Mouse (Mus musculus): ENCODE results near the gene Gm15080. TPM values are rescaled to one million over a fixed set of nuclear protein-coding genes. Genes with fewer than 3 reads are reported as not detected.
"Not testable (repeated sequence)": the region's sequence is repeated elsewhere in the genome, so short reads cannot be mapped to it uniquely, and the experiment has no call there.

The Gm15080 gene
- not detected in 2 replicates for polyA plus RNA-seq (2014; fragmentation: Nextera tagmentation; extraction: Ambion mirVana)

DNA sequence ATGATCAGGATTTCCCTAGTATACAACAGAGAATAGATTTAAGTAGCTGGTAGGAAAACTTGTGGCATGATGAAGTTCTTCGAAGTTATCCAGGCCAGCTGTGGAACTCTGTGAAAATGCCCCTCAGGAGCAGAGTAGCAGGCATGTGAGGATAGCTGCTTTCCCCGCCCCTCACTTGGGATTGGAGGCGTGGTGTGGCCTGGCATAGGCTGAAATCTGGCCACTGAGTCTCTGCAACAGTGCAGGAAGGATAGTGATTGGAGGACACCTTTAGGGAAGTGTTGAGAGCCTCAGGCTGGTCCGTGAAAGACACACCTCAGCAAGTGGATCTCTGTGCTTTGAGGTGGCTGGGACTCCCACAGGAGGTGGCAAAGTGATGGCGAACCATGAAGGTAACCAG, at the start of gene Gm15080:
Gene Gm15080 (plus strand): TSS at position 301 of the 400 bp plus-strand sequence.
- H3K27me3 ChIP-seq (ENCODE audit: control insufficient read depth, insufficient read depth, low read length); H3K4me3 ChIP-seq (ENCODE audit: low read depth, low read length); ATAC-seq (ENCODE audit: low FRiP score); H3K36me3 ChIP-seq (ENCODE audit: control insufficient read depth, insufficient read depth, low read length); DNase-seq (ENCODE audit: low spot score); H3K4me2 ChIP-seq (replicated peaks; ENCODE audit: low read depth, low read length); H3K9me3 ChIP-seq (ENCODE audit: control insufficient read depth, low read length); H3K27ac ChIP-seq (ENCODE audit: low read depth, low read length); H3K4me1 ChIP-seq (replicated peaks; ENCODE audit: control insufficient read depth, insufficient read depth, low read length); H3K9ac ChIP-seq (ENCODE audit: low read depth, low read length): not testable (repeated sequence)
- WGBS = no CpG with 5 or more reads among the region's 5 CpGs

Other genes with a start within 250 kb of the Gm15080 start
- not detected in 2 replicates for gene Gm15128, start 227.0 kb upstream of the Gm15080 start, polyA plus RNA-seq (2014; fragmentation: Nextera tagmentation; extraction: Ambion mirVana)
- gene Gm15107, start 187.7 kb downstream of the Gm15080 start, polyA plus RNA-seq (2014; fragmentation: Nextera tagmentation; extraction: Ambion mirVana) = not detected in 2 replicates

All from hindbrain, embryonic 11.5 days (tissue).